Mouse (Mus musculus): ENCODE results near the gene Reps1.
"Not testable (repeated sequence)": the region's sequence is repeated elsewhere in the genome, so short reads cannot be mapped to it uniquely, and the experiment has no call there.

Reps1 gene

DNA sequence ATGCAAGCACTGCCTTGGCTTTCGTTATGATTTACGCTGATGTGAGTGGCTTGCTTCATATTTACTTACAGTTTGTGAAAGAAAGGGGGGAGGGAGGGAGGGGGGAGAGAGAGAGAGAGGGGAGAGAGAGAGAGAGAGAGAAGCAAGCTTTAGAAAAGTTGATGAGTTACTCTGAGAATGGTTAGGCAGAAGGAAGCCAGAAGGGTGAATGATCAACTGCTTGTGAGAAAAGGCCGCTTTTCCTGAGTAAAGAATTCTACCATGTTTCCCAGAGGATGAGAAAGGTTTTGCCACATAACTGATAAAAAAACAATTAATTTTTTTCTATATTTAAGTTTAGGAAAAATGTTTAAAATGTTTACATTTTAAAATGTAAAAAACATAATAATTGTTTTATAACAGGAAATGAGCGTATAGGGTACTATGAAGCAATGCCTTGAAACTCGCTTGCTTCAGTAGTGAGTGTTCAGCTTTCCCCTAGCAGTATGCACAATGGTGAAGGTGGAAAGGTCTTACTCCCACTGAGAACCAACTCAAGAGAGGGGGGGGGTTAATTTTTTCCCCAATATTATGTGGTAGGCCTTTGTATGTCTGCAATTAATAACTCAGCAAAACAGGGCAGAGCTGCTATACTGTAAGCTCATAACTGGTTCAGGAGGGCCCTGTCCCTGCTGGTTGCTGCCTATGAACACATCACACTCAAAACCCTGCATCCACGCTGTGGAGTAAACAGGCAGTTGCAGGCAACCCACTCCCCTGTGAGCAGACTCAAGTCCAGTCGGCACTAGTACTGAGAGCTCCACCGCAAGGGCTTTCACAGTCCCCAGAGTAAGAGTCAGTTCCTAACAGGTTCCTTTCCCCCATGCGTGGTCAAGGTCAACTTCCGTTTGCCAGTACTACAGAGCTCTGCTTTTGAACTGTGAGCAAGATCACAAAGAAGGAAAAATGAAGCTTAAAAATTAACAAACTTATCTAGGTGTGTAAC is 76.3 kb downstream of the Reps1 start:
- no peak for DNase-seq (ENCODE audit: extremely low read depth, insufficient read length, low spot score)

DNA sequence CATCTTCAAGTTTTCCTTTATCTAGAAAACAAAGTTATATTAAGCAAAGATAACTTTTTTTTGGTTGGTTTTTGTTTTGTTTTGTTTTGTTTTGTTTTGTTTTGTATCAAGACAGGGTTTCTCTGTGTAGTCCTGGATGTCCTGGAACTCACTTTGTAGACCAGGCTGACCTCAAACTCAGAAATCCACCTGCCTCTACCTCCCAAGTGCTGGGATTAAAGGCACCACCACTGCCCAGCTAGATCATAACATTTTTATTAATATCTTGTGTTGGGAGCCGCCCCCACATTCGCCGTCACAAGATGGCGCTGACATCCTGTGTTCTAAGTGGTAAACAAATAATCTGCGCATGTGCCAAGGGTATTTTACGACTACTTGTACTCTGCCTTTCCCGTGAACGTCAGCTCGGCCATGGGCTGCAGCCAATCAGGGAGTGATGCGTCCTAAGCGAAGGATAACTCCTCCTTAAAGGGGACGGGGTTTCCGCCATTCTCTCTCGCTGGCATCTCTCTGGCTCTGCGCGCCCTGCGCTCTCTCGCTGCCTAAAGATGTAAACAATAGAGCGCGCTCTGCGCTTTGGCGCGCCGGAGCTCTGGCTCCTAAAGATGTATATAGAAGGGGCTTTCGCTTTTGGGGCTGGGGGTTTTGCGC is 83.3 kb downstream of the Reps1 start:
- DNase-seq (ENCODE audit: extremely low read depth, insufficient read length, low spot score), result not testable (repeated sequence)

DNA sequence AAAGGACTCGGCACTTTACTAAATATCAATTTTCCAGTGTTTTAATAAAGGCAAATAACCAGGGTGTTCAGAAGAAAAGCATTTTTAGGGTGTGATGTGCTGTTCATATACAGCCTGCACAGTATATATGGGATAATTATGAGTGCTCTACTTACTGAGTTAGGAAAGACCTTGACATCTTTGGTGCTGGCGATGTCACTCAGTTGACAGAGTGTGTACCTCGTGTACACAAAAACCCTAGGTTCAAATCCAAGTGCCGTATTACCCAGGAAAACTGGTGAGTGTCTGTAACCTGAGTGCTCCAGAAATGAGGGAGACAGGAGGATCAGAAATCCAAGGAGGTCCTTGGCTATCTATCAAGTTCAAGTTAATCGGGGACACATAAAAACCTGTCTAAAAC is 84.0 kb downstream of the Reps1 start:
- no peak for DNase-seq (ENCODE audit: extremely low read depth, insufficient read length, low spot score)

DNA sequence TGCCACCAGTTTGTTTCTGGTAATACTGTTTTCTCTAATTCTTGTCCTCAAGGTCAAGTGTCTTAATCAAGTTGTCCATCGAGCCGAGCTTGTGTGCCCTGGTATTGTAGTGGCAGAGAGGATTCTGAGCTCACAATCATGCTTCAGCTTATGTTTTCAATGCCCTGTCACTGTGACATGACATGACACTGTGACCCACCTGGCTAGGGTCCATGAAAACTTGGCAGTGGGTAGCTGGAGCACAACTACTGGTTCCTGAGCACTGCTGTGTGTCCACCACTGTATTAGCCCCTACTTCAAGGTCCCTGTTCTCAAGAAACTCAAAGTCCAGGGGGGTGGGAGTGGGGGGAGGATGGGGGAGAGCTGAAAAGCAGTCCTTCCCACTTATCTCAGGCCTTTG is 85.7 kb downstream of the Reps1 start:
- no peak for DNase-seq (ENCODE audit: extremely low read depth, insufficient read length, low spot score)

DNA sequence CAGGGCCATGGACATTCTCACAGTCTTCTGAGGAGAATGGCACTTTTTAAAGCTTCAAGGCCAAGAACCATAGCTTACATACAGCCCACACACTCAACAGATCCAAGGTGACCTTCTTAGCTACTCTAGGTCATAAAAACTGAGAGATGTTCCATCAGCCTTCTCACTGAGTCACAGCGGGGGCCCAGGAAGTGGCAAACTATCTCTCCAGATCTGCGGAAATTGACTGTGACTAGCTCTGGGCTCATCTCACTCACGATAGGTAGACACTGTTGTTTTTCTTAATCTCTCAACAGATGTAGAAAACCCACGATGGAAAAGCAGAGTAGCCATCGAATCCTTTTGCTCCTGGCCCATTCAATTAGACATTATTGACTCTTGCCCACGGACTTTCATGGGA is 86.6 kb downstream of the Reps1 start:
- DNase-seq (ENCODE audit: extremely low read depth, insufficient read length, low spot score), result no peak

DNA sequence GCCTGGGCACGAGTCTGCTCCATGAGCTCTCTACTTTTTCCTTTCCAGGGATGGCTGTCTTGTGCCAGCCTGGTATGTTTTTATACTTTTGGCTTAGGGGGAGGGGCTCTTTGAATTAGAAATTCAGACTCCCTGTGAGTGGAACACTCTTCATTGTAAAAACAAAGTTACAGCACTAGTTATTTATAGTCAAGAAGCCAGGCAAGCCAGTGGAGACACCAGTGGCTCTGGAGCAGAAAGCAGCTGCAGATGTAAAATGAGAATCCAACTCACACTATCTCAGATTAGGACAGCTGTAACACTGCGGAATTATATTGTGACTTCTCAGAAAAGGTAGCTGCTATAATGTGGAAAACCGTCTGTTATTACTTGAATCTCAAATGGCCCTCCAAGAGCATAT is 91.6 kb downstream of the Reps1 start:
- no peak for DNase-seq (ENCODE audit: extremely low read depth, insufficient read length, low spot score)

DNA sequence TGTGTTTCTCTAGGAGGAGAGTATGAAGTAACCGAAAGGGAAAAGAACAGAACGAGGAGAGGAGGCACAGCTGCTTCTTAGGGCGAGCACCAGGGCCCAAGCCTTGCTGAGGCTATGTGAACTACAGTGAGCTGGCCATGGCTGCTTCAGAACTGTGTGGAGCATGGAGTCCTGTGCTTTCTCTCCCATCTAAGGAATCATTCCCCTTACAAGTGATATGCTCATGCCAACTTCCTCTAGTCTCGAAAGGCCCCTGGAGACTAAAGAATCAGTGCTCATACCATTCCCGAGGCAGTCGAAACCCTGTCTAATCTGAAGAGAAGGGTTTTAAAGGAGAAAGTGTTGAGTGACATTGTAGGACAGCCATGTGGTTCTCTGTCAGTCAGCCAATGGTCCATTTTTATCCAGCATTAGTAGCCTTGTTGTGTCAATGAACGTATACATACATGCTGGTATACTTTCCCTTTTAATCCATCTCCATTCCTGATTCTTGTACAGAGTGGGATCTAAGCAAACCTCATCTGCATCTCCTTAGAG is 106.8 kb downstream of the Reps1 start:
- DNase-seq (ENCODE audit: extremely low read depth, insufficient read length, low spot score), result no peak
